Mouse (Mus musculus): ENCODE measurements around the gene Gm3594. TPM values are rescaled to one million over a fixed set of nuclear protein-coding genes. Genes with fewer than 3 reads are reported as not detected.

Gm3594 gene
- polyA plus RNA-seq, 1 experiment from 2014 or later, result not detected

Other genes with a start within 250 kb of the Gm3594 start
- gene Gm21560, start 225.3 kb downstream of the Gm3594 start, polyA plus RNA-seq (2015; fragmentation: Nextera tagmentation; extraction: Ambion mirVana), result not detected in 2 replicates
- gene Gm3411, start 157.4 kb downstream of the Gm3594 start, polyA plus RNA-seq (2015; fragmentation: Nextera tagmentation; extraction: Ambion mirVana), result 8.5 and 8.9 TPM in 2 replicates
- gene Gm21103, start 139.8 kb downstream of the Gm3594 start, polyA plus RNA-seq (2015; fragmentation: Nextera tagmentation; extraction: Ambion mirVana), result not detected in 2 replicates
- not detected in 2 replicates for gene Gm3618, start 100.9 kb downstream of the Gm3594 start, polyA plus RNA-seq (2015; fragmentation: Nextera tagmentation; extraction: Ambion mirVana)
- not detected in 2 replicates for gene Gm16440, start 54.3 kb downstream of the Gm3594 start, polyA plus RNA-seq (2015; fragmentation: Nextera tagmentation; extraction: Ambion mirVana)
- gene Gm3591, start 32.1 kb downstream of the Gm3594 start, polyA plus RNA-seq (2015; fragmentation: Nextera tagmentation; extraction: Ambion mirVana), result 4.8 and 5.6 TPM in 2 replicates
- gene Gm8356, start 92.7 kb upstream of the Gm3594 start, polyA plus RNA-seq (2015; fragmentation: Nextera tagmentation; extraction: Ambion mirVana), result not detected in 2 replicates
- gene Gm3629, start 146.0 kb upstream of the Gm3594 start, polyA plus RNA-seq (2015; fragmentation: Nextera tagmentation; extraction: Ambion mirVana), result 1.5 and 2.0 TPM in 2 replicates
- gene Gm3460, start 177.8 kb upstream of the Gm3594 start, polyA plus RNA-seq (2015; fragmentation: Nextera tagmentation; extraction: Ambion mirVana), result 0.36 TPM in 1 of 2 replicates, not detected in the other
- gene Gm10251, start 239.6 kb upstream of the Gm3594 start, polyA plus RNA-seq (2015; fragmentation: Nextera tagmentation; extraction: Ambion mirVana), result not detected in 2 replicates

Data from midbrain, embryonic 15.5 days (tissue).